Mouse (Mus musculus) heart, embryonic 13.5 days (tissue): Measurements from ENCODE around the gene Sh3bp4. TPM values are rescaled to one million over a fixed set of nuclear protein-coding genes. Genes with fewer than 3 reads are reported as not detected.

Source experiments
- ATAC-seq: fragments of 200-750 bp; cut with Nextera tagmentation; 2 replicates; pipeline ENCODE4 v1.8.0; 2017; ENCODE audit warnings: moderate TSS enrichment; ENCODE audit not compliant: insufficient number of reproducible peaks, low FRiP score, low TSS enrichment; ENCODE audit errors: extremely low read depth
- H3K27ac ChIP-seq: fragments of 300-500 bp; sonication (generic); replicated peaks from 2 replicates; pipeline ENCODE4 v1.5.1; 2015; ENCODE audit warnings: moderate library complexity, mild to moderate bottlenecking, inconsistent platforms
- H3K27me3 ChIP-seq: fragments of 300-500 bp; sonication (generic); replicated peaks from 2 replicates; pipeline ENCODE4 v1.6.1; 2015; ENCODE audit warnings: mild to moderate bottlenecking, inconsistent platforms
- H3K36me3 ChIP-seq: fragments of 300-500 bp; sonication (generic); 2 replicates; pipeline ENCODE4 v1.6.1; 2015; ENCODE audit warnings: mild to moderate bottlenecking, inconsistent platforms
- H3K4me1 ChIP-seq: fragments of 300-500 bp; sonication (generic); 2 replicates; pipeline ENCODE4 v1.6.1; 2015; ENCODE audit warnings: inconsistent platforms
- H3K4me2 ChIP-seq: fragments of 300-500 bp; sonication (generic); 2 replicates; pipeline ENCODE4 v1.6.1; 2015; ENCODE audit warnings: inconsistent platforms, mild to moderate bottlenecking, moderate library complexity
- H3K4me3 ChIP-seq: fragments of 300-500 bp; sonication (generic); 2 replicates; pipeline ENCODE4 v1.5.1; 2015; ENCODE audit warnings: moderate library complexity, mild to moderate bottlenecking, inconsistent platforms
- H3K9ac ChIP-seq: fragments of 300-500 bp; sonication (generic); 2 replicates; pipeline ENCODE4 v1.6.1; 2015; ENCODE audit warnings: inconsistent platforms, mild to moderate bottlenecking, moderate library complexity
- H3K9me3 ChIP-seq: fragments of 300-500 bp; sonication (generic); 2 replicates; pipeline ENCODE4 v1.6.1; 2016; ENCODE audit warnings: inconsistent platforms
- WGBS: fragments of 180-500 bp; shearing (Covaris S2); methylation state at CpG from one replicate; pipeline ENCODE4 v1.1.7; 2015; ENCODE audit warnings: mixed read lengths; 5-methylcytosine and 5-hydroxymethylcytosine counted together
- polyA plus RNA-seq: library from polyadenylated mRNA; unstranded; fragments of >200 nt; fragmentation: Nextera tagmentation; extraction: Ambion mirVana; gene quantifications from 2 replicates; pipeline ENCODE4 v1.2.1, GENCODE M21; 2015

Sh3bp4 gene
- polyA plus RNA-seq, 1 experiment from 2014 or later = 19.2 TPM

DNA sequence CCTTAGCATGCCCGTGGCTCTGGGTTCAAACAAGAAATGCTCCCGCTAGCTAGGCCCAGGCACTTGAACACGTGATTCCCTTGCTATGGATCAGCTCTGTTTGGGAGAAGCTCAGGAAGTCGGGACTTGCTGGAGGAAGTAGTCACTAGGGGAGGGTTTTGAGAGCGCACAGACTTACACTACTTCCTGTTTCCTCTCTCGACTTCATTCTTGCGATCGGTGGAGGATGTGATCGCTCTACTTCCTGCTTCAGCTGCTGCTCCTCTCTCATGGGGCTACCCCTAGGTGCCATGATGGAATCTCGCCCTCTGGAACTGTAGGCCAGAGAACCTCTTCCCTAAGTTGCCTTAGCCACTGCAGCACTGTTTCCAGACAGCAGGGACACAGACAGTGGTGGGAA, 27.3 kb upstream of the Sh3bp4 start:
- Histone ChIP-seq H3K27me3 (no peaks in the 10 kb centered on the region), H3K9ac (no peak overlapping the region), H3K9me3 (no peaks in the 10 kb centered on the region), H3K4me1 (peaks cover 8% of the 10 kb centered on the region; the same call in 1 of the 2 replicates), H3K4me3 (no peak overlapping the region), H3K36me3 (no peaks in the 10 kb centered on the region), H3K27ac (no peak overlapping the region), H3K4me2 (no peak overlapping the region)
- no peak for ATAC-seq
- 79% methylated on average over 10 of the region's 10 CpGs for WGBS

DNA sequence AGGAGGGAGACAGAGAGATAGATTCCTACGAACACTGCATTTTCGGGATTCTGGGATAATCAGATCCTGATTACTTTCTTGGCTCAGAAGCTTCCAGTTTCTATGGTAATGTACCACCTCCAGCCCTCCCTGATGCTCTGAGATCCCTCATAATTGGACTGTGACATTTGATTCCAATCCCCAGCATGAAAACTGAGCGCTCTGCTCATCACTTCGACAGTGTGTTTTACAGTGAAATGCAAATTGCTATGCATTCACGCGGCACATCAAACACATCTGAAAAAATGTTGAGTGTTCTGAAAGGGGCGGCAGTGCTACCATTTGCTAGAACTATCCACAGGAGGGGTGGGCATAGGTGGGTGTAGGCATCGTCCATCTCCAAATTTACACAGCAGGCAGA, 24.8 kb upstream of the Sh3bp4 start:
- H3K27ac ChIP-seq = no peak overlapping the region
- no peaks in the 10 kb centered on the region for H3K27me3 ChIP-seq
- no peak for ATAC-seq
- no peak overlapping the region for H3K4me3 ChIP-seq
- no peaks in the 10 kb centered on the region for H3K9me3 ChIP-seq
- no peak overlapping the region for H3K4me2 ChIP-seq
- H3K36me3 ChIP-seq = no peaks in the 10 kb centered on the region
- 89% methylated on average over 8 of the region's 8 CpGs for WGBS
- H3K4me1 ChIP-seq = peaks cover 8% of the 10 kb centered on the region; the same call in 1 of the 2 replicates
- no peak overlapping the region for H3K9ac ChIP-seq

DNA sequence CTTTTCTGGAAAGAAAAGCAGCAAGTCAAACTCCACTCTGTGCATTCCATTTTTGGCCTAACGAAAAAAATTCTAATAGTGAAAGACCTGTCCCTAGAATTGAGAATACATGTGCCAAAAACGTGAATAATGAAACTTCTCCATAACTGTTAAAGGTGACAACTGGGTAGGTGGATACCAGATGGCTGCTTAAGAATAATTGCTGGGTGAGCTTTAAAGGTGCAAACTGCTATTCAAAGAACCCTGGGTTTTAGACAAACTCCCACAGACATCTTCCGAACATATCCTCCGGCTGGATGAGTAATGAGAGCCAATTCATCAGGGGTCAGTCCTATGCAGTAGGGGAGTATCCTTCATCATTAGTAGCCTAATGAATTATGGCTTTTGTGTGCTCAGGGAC, 20.7 kb upstream of the Sh3bp4 start:
- H3K9ac ChIP-seq = no peak overlapping the region
- H3K4me2 ChIP-seq = no peak overlapping the region
- 85% methylated on average over 4 of the region's 4 CpGs for WGBS
- H3K9me3 ChIP-seq = no peaks in the 10 kb centered on the region
- H3K4me3 ChIP-seq = no peak overlapping the region
- no peak for ATAC-seq
- H3K36me3 ChIP-seq = no peaks in the 10 kb centered on the region
- H3K27me3 ChIP-seq = no peaks in the 10 kb centered on the region
- H3K27ac ChIP-seq = no peak overlapping the region
- H3K4me1 ChIP-seq = peaks cover 2% of the 10 kb centered on the region; the same call in 1 of the 2 replicates

DNA sequence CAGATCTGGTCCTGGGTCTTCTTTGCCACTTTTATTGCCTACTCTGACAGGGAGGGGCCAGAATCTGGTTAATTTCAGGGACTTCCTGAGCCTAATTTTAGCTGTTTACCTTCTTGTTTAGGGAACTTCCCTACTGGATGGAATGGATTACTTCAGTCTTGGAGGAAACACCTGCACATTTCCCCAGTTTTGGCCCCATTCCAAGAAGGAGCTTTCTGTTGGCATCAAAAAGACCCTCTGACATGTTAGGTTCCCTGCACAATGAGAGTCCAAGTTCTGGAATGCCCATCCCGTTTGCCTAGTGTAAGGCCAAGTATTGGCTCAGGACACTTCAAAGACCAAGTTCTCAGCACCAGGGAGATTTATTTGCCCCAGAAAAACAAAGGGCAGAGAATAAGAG, 14.0 kb upstream of the Sh3bp4 start:
- WGBS = 63% methylated on average over 1 of the region's 1 CpGs
- ATAC-seq = no peak

DNA sequence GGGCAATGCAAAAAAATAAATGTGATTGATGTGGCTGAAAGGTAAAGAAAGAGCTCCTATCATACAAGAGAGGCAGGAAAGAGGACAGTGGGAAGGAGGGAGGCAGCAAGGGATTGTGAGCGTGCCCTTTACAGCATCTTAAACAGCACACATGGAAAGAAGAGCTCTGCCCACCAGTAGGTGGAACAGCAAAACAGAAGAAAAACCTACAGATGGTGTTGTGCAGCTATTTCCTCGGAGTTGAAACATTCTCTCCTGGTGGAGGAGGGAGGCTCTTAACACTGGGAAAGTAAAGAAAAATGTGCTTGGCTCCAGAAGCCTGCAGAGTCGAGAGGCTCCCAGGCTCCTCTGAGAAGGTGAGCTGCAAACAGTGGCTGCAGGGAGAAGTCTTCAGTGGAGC, 12.8 kb upstream of the Sh3bp4 start:
- no peaks in the 10 kb centered on the region for H3K27me3 ChIP-seq
- no peak overlapping the region for H3K4me3 ChIP-seq
- no peak overlapping the region for H3K9ac ChIP-seq
- H3K4me1 ChIP-seq = peaks cover 9% of the 10 kb centered on the region
- no peak for ATAC-seq
- 72% methylated on average over 3 of the region's 3 CpGs for WGBS
- H3K9me3 ChIP-seq = peaks cover 16% of the 10 kb centered on the region
- H3K36me3 ChIP-seq = no peaks in the 10 kb centered on the region
- no peak overlapping the region for H3K27ac ChIP-seq
- no peak overlapping the region for H3K4me2 ChIP-seq

More for the DNA sequence above, 14.0 kb upstream of the Sh3bp4 start:
- Histone ChIP-seq H3K4me3 (no peak overlapping the region), H3K36me3 (no peaks in the 10 kb centered on the region), H3K27ac (no peak overlapping the region), H3K27me3 (no peaks in the 10 kb centered on the region), H3K4me2 (no peak overlapping the region), H3K9ac (no peak overlapping the region), H3K4me1 (peaks cover 9% of the 10 kb centered on the region), H3K9me3 (peaks cover 9% of the 10 kb centered on the region; the same call in 1 of the 2 replicates)

DNA sequence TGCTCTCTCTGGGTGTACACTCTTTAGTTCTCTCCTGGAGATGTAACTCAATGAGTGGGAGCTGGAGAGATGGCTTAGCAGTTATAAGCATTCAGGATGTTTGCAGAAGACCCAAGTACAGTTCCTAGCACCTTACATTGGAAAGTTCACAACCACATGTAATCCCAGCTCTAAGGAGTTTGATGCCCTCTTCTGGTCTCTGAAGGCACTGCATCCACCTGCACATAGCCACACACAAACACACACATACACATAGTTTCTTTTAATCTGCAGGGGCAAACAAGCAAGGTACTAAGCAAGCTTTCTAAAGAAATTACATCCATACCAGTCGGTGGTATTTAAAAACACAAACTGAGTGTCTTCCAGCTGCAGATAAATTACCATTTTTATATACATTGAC, 12.2 kb upstream of the Sh3bp4 start:
- H3K9me3 ChIP-seq = peaks cover 16% of the 10 kb centered on the region
- no peak overlapping the region for H3K4me2 ChIP-seq
- peaks cover 9% of the 10 kb centered on the region for H3K4me1 ChIP-seq
- no peak overlapping the region for H3K27ac ChIP-seq
- H3K36me3 ChIP-seq = no peaks in the 10 kb centered on the region
- ATAC-seq = no peak
- H3K27me3 ChIP-seq = no peaks in the 10 kb centered on the region
- H3K9ac ChIP-seq = no peak overlapping the region
- WGBS = 87% methylated on average over 1 of the region's 1 CpGs
- H3K4me3 ChIP-seq = no peak overlapping the region

DNA sequence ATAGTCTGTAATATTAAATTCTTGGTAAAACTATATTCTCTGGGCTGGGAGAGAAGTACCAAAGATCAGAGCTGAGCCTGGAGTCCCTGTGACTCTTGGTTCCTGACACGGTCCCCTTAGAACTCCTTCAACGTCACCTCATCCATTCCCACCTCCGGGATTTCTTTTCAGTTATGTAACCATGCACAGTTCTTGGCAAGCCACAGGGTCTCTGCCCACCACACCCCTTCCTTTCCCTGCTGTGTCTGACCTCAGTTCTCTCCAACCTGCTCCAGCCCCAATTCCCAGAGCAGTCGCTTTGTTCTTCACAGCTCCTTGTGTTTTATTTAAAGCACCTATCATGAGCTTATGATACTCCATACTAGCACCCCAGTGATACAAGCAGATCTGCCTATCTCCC, 7.2 kb upstream of the Sh3bp4 start:
- H3K9me3 ChIP-seq = peaks cover 14% of the 10 kb centered on the region
- no peak overlapping the region for H3K4me3 ChIP-seq
- H3K36me3 ChIP-seq = no peaks in the 10 kb centered on the region
- H3K4me2 ChIP-seq = no peak overlapping the region
- no peak for ATAC-seq
- no peaks in the 10 kb centered on the region for H3K27me3 ChIP-seq
- H3K9ac ChIP-seq = no peak overlapping the region
- H3K4me1 ChIP-seq = peaks cover 8% of the 10 kb centered on the region; the same call in 1 of the 2 replicates
- 61% methylated on average over 4 of the region's 4 CpGs for WGBS
- H3K27ac ChIP-seq = no peak overlapping the region

DNA sequence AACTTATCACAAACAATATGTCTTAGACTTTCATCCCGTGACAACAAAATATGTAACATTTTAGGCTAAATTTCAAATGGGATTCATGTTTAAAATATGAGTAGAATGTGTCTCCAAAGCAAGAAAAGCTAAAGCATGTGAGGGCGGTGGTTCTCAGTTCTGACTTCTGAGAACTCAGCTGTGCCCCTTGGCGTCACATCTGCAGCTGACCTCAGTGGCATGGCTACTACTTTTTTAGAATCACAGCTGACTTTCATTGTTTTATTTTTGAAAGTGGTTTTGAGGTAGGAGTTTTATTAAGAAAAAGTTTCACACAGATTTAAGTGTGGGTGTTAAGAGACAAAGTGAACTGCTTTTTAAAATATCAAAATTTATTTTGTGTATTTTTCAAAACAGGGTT, 6.4 kb upstream of the Sh3bp4 start:
- H3K9ac ChIP-seq = no peak overlapping the region
- 70% methylated on average over 3 of the region's 3 CpGs for WGBS
- no peak for ATAC-seq
- H3K36me3 ChIP-seq = no peaks in the 10 kb centered on the region
- peaks cover 11% of the 10 kb centered on the region for H3K4me1 ChIP-seq
- H3K9me3 ChIP-seq = peaks cover 13% of the 10 kb centered on the region
- H3K4me3 ChIP-seq = no peak overlapping the region
- no peak overlapping the region for H3K27ac ChIP-seq
- no peaks in the 10 kb centered on the region for H3K27me3 ChIP-seq
- H3K4me2 ChIP-seq = no peak overlapping the region

DNA sequence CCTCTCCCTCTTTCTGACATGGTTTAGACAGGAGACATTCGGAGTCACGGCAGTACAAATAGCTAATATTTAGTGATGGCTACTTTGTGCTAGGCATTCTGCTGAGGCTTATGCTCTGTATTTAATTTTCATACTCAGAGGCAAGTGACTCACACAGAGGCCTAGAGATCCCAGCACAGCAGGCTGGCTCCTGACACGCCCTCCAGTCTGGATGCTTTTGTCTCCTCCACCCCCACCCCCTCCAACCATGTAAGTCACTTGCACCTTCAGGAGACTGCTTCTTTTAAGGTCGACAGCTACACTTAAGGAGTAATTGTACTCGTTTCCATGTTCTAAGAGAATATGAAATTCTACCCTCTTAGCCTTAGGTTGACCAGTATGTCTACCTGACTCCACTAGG, 1.4 kb upstream of the Sh3bp4 start:
- ATAC-seq = no peak
- Histone ChIP-seq H3K4me1 (peaks cover 39% of the 10 kb centered on the region), H3K27me3 (no peaks in the 10 kb centered on the region), H3K9ac (peak overlapping the region; percentile 81; the same call in 1 of the 2 replicates), H3K4me2 (peak overlapping the region; percentile 86), H3K9me3 (peaks cover 3% of the 10 kb centered on the region; the same call in 1 of the 2 replicates), H3K4me3 (no peak overlapping the region), H3K36me3 (no peaks in the 10 kb centered on the region), H3K27ac (peak overlapping the region; percentile 91; the same call in 1 of the 2 replicates)
- 70% methylated on average over 5 of the region's 5 CpGs for WGBS

DNA sequence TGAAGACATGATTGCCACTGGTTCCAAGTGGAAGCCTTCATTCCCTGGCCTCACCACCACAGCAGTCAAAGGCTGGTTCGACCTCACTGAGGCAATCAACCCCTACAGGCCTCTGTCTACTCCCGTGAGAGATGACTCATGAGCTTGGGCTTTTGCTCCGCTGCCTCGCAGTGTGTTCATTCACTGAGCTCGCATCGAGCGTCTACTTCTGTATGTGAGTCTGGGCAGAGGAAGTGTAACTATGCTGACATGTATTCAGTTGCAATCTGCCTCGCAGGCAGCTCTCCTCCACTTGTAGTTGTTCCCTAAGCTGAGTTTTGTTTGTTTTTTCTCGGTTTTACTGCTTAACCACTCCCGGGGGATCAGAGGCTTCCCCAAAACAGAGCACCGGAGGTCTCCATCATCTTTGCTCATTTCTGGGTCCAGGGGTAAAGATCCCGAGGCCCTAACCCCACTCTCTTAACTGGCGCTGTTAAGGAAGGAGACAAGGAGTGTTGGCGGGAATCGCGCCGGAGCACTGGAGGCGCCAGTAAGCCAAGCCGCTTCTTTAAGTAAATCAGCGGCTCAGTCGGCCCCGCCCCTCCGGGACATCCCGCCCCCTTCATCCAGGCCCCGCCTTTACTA, 624 bp upstream of the Sh3bp4 start:
- Histone ChIP-seq H3K27ac (peak overlapping the region; percentile 91), H3K4me3 (peak overlapping the region; percentile 80), H3K9ac (peak overlapping the region; percentile 81), H3K36me3 (no peaks in the 10 kb centered on the region), H3K4me2 (peak overlapping the region; percentile 86), H3K27me3 (no peaks in the 10 kb centered on the region), H3K9me3 (peaks cover 3% of the 10 kb centered on the region; the same call in 1 of the 2 replicates), H3K4me1 (peaks cover 47% of the 10 kb centered on the region)
- WGBS = under 1% methylated on average over 25 of the region's 25 CpGs
- ATAC-seq = no peak

DNA sequence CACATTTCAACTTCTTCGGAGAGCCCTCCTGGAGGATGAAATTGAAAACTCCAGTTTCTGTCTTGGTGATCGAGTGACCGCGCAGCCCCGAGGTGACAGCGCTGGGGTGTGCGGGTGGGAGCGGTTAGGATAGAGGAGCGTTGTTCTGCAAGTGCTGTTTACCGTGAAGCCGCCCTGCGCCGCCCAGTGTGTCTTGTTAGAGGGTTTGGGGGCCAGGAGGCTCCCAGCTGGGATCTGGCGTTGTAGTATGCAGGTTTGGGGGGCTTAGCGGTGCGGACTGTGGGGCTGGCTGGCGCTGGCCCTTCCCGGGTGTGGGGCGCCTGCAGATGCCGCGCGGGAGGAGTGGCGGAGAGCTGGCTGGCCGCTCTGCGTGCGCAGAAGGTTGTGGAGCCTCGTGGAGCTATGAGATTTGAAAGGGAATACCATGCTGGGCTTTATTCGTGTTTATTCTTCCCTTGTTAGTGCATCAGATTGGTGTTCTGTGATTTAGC, 701 bp downstream of the Sh3bp4 start:
- Histone ChIP-seq H3K4me2 (peak overlapping the region; percentile 86), H3K27ac (peak overlapping the region; percentile 91), H3K9me3 (no peaks in the 10 kb centered on the region), H3K4me1 (peaks cover 59% of the 10 kb centered on the region), H3K27me3 (no peaks in the 10 kb centered on the region), H3K4me3 (peak overlapping the region; percentile 80), H3K36me3 (no peaks in the 10 kb centered on the region), H3K9ac (peak overlapping the region; percentile 98)
- no peak for ATAC-seq
- under 1% methylated on average over 28 of the region's 28 CpGs for WGBS
